Mouse (Mus musculus) hindbrain, embryonic 14.5 days (tissue): ENCODE data around the gene Gpc5. TPM values are rescaled to one million over a fixed set of nuclear protein-coding genes. Genes with fewer than 3 reads are reported as not detected.

Experiments
- ATAC-seq: fragments of 200-750 bp; cut with Nextera tagmentation; 2 replicates; pipeline ENCODE4 v1.8.0; 2017; ENCODE audit warnings: moderate number of reproducible peaks, mild to moderate bottlenecking, moderate TSS enrichment, moderate library complexity; ENCODE audit not compliant: low FRiP score
- DNase-seq: peaks from one replicate; pipeline ENCODE4 v3.0.0-alpha.2; 2015; ENCODE audit warnings: low spot score
- H3K27ac ChIP-seq: fragments of 300-500 bp; sonication (generic); 2 replicates; pipeline ENCODE4 v1.5.1; 2014; ENCODE audit warnings: mild to moderate bottlenecking, moderate library complexity
- H3K27me3 ChIP-seq: fragments of 300-500 bp; sonication (generic); 2 replicates; pipeline ENCODE4 v1.6.1; 2014; ENCODE audit warnings: mild to moderate bottlenecking, low read length, mixed read lengths; ENCODE audit not compliant: control insufficient read depth, insufficient read depth
- H3K36me3 ChIP-seq: fragments of 300-500 bp; sonication (generic); replicated peaks from 2 replicates; pipeline ENCODE4 v1.6.1; 2014; ENCODE audit not compliant: control insufficient read depth, insufficient read depth
- H3K4me1 ChIP-seq: fragments of 300-500 bp; sonication (generic); replicated peaks from 2 replicates; pipeline ENCODE4 v1.6.1; 2014; ENCODE audit warnings: antibody characterized with exemption, low read length, mixed read lengths; ENCODE audit not compliant: control insufficient read depth, insufficient read depth
- H3K4me2 ChIP-seq: fragments of 300-500 bp; sonication (generic); replicated peaks from 2 replicates; pipeline ENCODE4 v1.6.1; 2014; ENCODE audit warnings: mild to moderate bottlenecking, moderate library complexity
- H3K4me3 ChIP-seq: fragments of 300-500 bp; sonication (generic); replicated peaks from 2 replicates; pipeline ENCODE4 v1.5.1; 2014; ENCODE audit warnings: mild to moderate bottlenecking, low read length
- H3K9ac ChIP-seq: fragments of 300-500 bp; sonication (generic); 2 replicates; pipeline ENCODE4 v1.6.1; 2014
- H3K9me3 ChIP-seq: fragments of 300-500 bp; sonication (generic); 2 replicates; pipeline ENCODE4 v1.6.1; 2016; ENCODE audit warnings: low read length; ENCODE audit not compliant: control insufficient read depth
- WGBS: fragments of 180-500 bp; shearing (Covaris S2); extraction: QIAGEN DNeasy Blood & Tissue Kit; methylation state at CpG from one replicate; pipeline ENCODE4 v1.1.7; 2014; 5-methylcytosine and 5-hydroxymethylcytosine counted together
- polyA plus RNA-seq: library from polyadenylated mRNA; unstranded; fragments of >200 nt; fragmentation: Nextera tagmentation; extraction: Ambion mirVana; gene quantifications from 2 replicates; pipeline ENCODE4 v1.2.1, GENCODE M21; 2014

The Gpc5 gene
- polyA plus RNA-seq, 1 experiment from 2014 or later: 11.9 TPM

DNA sequence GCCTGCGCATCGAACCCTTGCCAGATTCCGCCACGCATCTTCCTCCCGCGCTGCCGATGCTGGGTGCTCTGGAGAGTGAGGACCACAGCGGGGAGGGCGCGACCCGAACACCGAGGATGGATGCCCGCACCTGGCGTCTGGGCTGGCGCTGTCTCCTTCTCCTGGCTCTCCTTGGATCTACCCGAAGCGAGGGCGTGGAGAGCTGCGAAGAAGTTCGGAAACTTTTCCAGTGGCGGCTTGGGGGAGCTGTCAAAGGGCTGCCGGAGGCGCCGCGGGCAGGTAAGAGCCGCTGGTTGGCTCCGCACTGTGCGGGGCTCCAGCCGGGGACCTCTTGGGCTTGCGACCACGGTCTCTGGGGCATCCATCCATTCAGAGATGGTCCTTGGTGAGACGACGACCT, 495 bp downstream of the Gpc5 start:
- Histone ChIP-seq H3K27ac (no peak overlapping the region), H3K4me2 (peak overlapping the region; percentile 97)
- ATAC-seq: no peak

DNA sequence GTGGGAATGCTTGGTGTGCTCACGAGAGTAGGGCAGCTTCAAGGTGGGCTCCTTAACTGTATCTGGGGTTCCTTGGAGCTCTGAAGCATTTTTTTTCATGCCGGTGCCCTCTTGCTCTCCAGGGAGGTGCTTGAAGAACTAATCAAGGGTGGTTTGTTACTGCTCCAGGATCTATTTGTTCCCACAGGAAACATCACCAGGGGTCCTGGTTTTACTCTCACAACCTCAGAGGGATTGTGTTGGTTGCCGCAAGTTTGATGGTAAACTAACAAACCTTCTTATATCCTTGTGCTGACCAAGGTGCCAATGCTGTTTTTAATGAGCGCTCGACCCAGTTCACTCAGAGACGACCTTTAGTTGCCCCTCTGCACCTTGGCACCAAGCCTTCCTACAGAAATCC, 937 bp downstream of the Gpc5 start:
- 20% methylated on average over 6 of the region's 6 CpGs for WGBS

More for the DNA sequence above, 495 bp downstream of the Gpc5 start:
- no peaks in the 10 kb centered on the region for H3K36me3 ChIP-seq
- under 1% methylated on average over 33 of the region's 33 CpGs for whole genome bisulfite sequencing
- H3K9me3 ChIP-seq: no peaks in the 10 kb centered on the region
- DNase-seq: no peak
- H3K9ac ChIP-seq: peak overlapping the region; percentile 67
- peaks cover 49% of the 10 kb centered on the region for H3K27me3 ChIP-seq
- peak overlapping the region; percentile 72 for H3K4me3 ChIP-seq
- no peaks in the 10 kb centered on the region; the same call in 1 of the 2 replicates for H3K4me1 ChIP-seq

DNA sequence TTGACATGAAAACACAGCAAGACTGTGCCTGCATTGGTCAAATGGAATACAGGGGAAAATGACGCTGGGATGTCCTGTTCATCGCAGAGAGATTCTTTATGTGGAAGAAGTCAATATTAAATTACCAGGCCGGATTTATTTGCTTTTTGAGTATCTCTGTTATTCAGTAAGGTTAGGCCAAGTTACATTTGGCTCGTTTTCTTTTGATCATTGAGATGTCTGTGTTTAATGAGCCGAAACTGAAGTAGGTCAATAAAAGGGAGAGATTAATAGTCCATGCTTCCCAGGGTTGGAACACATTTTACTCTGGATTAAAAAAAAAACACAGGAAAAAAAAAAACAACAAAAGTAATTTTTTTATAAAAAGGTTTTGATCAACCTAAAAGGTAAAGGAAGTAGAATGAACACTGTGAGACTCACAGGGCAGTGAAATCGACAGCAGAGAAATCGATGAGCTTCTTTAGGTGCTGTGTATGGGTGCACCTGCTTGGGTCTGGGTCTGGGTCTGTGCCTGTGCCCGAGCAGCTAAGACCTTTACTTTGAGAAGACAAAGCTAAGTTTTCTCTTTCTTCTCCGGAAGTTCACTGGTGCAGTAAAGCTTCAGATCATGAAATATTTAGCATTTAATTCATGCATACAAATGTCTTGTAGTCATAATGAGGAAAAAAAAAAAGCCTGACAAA, 8.7 kb downstream of the Gpc5 start:
- H3K9me3 ChIP-seq: no peaks in the 10 kb centered on the region
- H3K4me1 ChIP-seq: no peaks in the 10 kb centered on the region
- no peak overlapping the region for H3K4me3 ChIP-seq
- ATAC-seq (no peak), DNase-seq (no peak)
- 74% methylated on average over 9 of the region's 9 CpGs for WGBS
- no peaks in the 10 kb centered on the region for H3K36me3 ChIP-seq
- H3K4me2 ChIP-seq: no peak overlapping the region
- H3K27ac ChIP-seq: no peak overlapping the region
- H3K27me3 ChIP-seq: no peaks in the 10 kb centered on the region
- no peak overlapping the region for H3K9ac ChIP-seq

More for the DNA sequence above, 937 bp downstream of the Gpc5 start:
- Histone ChIP-seq H3K9me3 (no peaks in the 10 kb centered on the region), H3K36me3 (no peaks in the 10 kb centered on the region), H3K4me3 (peak overlapping the region; percentile 72), H3K27me3 (peaks cover 49% of the 10 kb centered on the region), H3K4me1 (no peaks in the 10 kb centered on the region; the same call in 1 of the 2 replicates), H3K9ac (peak overlapping the region; percentile 67; the same call in 1 of the 2 replicates), H3K4me2 (peak overlapping the region; percentile 97), H3K27ac (no peak overlapping the region)
- DNase-seq: no peak
- no peak for ATAC-seq

DNA sequence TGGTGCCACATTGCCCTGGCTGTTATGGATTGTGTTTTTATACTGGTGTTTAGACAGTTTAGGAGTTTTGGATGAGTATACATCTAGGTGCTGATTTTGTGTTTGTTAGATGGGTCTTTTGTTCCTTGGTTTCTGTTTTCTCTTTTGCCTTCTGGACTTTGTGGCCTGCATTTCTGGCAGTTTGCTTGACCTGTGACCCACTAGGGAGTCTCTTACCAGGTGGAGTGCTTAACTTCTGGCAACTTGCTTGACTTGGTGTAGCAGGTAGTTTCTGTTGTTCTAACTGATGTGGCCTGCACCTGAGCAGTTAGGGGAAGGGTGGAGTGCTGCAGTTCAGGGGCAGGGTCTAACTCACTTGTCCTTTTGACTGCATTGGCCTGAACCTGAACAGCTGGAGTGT, 14.3 kb downstream of the Gpc5 start:
- no peaks in the 10 kb centered on the region for H3K27me3 ChIP-seq
- H3K36me3 ChIP-seq: no peaks in the 10 kb centered on the region
- H3K9me3 ChIP-seq: no peaks in the 10 kb centered on the region
- no peak overlapping the region for H3K4me3 ChIP-seq
- no peak overlapping the region for H3K9ac ChIP-seq
- no peak for ATAC-seq
- no peak for DNase-seq
- no peaks in the 10 kb centered on the region for H3K4me1 ChIP-seq
- H3K27ac ChIP-seq: no peak overlapping the region
- no peak overlapping the region for H3K4me2 ChIP-seq

DNA sequence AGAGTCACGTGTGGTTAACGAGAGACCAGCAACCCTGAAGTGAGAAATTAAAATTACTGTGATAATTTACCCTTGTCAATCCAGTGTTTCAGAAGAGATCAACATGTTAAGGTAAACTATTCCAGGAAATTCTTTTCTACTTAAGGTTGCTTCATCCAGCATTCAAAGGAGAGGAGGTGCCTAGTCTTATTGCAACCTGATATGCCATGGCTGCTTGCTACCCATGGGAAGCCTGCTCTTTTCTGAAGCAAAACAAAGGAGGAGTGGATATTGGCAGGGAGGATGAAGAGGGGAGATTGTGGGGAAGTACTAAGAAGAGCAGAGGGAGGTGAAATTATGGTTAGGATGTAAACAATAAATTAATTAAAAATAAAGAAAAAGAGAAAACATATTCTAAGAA, 15.5 kb downstream of the Gpc5 start:
- no peak for DNase-seq
- Histone ChIP-seq H3K4me1 (no peaks in the 10 kb centered on the region), H3K9ac (no peak overlapping the region), H3K27me3 (no peaks in the 10 kb centered on the region), H3K4me3 (no peak overlapping the region), H3K36me3 (no peaks in the 10 kb centered on the region), H3K9me3 (no peaks in the 10 kb centered on the region), H3K27ac (no peak overlapping the region), H3K4me2 (no peak overlapping the region)
- WGBS: 80% methylated on average over 2 of the region's 2 CpGs
- ATAC-seq: no peak

DNA sequence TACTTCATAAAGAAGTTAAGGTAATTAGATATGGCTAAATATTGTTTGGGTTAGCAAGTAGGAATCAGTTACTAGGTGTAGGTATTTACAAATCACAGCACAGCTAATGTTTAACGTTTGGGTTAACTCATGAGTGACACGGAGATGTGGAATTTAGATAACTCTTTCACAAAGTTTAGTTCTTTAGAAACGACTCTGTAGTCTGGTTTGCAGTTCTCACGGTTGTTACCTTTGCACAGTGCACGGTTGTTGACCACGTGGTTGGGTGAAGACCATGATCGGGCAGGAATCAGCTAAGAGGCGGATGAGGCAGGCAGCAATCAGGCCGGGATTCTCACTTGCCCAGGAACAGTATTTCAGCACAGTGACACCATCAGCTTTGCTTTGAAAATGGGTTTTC, 26.6 kb downstream of the Gpc5 start:
- Histone ChIP-seq H3K27me3 (no peaks in the 10 kb centered on the region), H3K4me3 (no peak overlapping the region), H3K27ac (no peak overlapping the region), H3K9me3 (no peaks in the 10 kb centered on the region), H3K4me2 (no peak overlapping the region), H3K36me3 (no peaks in the 10 kb centered on the region), H3K9ac (no peak overlapping the region), H3K4me1 (no peaks in the 10 kb centered on the region)
- ATAC-seq (no peak), DNase-seq (no peak)
- 91% methylated on average over 9 of the region's 9 CpGs for WGBS

DNA sequence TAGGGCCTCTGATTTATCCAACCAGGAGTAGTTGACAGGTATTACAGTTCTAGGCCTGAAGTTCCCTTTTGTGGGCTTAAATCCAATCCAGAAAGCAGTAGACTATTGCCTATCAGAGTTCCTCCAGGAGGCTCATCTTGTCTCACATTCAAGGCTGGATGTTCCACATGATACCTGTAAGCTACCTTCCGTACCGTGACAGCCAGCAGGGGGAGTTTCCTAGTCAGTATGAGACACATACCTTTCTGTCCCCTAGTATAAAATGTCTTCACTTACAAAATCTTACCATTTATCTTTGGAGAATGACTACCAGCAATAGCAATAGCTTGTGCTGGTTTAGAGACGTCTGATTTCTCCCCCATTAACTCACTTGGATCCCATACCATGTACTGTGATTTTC, 56.8 kb downstream of the Gpc5 start:
- H3K4me2 ChIP-seq: no peak overlapping the region
- 0 out of 2 replicates have a peak, but pooled peaks cover 6% of the 10 kb centered on the region for H3K9me3 ChIP-seq
- DNase-seq (no peak), ATAC-seq (no peak)
- H3K9ac ChIP-seq: no peak overlapping the region
- H3K27me3 ChIP-seq: no peaks in the 10 kb centered on the region
- no peaks in the 10 kb centered on the region for H3K4me1 ChIP-seq
- no peak overlapping the region for H3K27ac ChIP-seq
- 87% methylated on average over 3 of the region's 3 CpGs for WGBS
- H3K4me3 ChIP-seq: no peak overlapping the region
- H3K36me3 ChIP-seq: no peaks in the 10 kb centered on the region

DNA sequence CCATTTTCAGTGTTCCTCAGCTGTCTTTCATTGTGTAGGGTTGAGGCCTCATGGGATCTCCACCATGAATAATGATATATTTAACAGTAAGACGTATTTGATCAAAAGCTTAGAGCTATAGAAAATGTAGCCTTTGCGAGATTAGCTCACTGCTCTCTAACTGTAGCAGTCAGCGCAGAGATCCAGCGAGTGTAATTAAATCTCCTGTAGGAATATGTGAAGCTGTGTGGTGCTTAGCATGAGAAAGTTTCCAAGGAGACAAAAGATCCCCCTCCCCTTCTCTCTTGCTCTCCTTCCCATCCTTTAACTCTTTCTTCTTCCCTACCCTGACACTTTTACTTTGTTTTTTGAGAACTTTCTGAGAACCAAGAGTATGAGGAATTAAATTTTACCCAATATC, 64.6 kb downstream of the Gpc5 start:
- no peaks in the 10 kb centered on the region for H3K4me1 ChIP-seq
- no peak overlapping the region for H3K4me3 ChIP-seq
- DNase-seq: no peak
- H3K36me3 ChIP-seq: no peaks in the 10 kb centered on the region
- H3K4me2 ChIP-seq: no peak overlapping the region
- H3K27me3 ChIP-seq: no peaks in the 10 kb centered on the region
- H3K9ac ChIP-seq: no peak overlapping the region
- H3K9me3 ChIP-seq: 0 out of 2 replicates have a peak, but pooled peaks cover 6% of the 10 kb centered on the region
- 53% methylated on average over 4 of the region's 4 CpGs for WGBS
- no peak overlapping the region for H3K27ac ChIP-seq
- no peak for ATAC-seq

DNA sequence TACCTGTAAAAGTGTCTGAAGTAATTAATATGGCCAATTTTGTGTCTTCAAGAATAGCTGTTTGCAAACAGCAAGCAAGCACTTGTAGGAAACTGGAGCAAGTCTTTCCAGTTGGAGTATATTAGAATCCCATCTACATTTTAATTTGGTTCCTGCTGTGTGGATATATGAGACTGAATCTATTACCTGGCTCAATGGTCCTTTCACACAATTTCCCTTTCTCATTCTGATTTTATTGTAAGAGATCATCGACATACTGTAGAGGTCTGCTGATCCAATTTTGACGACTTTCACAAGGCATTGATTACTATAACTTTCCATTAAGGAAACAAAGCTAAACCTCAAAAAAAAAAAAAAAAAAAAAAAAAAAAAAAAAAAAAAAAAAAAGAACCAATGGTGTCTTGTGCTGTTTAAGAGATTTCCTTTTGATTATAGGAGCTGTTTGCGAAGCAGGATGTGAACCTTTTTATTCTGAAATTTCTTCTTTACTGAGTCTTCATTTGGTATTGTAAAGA, 85.4 kb downstream of the Gpc5 start:
- Histone ChIP-seq H3K4me1 (no peaks in the 10 kb centered on the region), H3K36me3 (no peaks in the 10 kb centered on the region), H3K9me3 (no peaks in the 10 kb centered on the region), H3K9ac (no peak overlapping the region), H3K4me3 (no peak overlapping the region), H3K4me2 (no peak overlapping the region), H3K27ac (no peak overlapping the region), H3K27me3 (no peaks in the 10 kb centered on the region)
- DNase-seq (no peak), ATAC-seq (0 out of 2 replicates have a peak, but pooled peaks have one; percentile 17)
- 57% methylated on average over 3 of the region's 3 CpGs for WGBS
